Mouse (Mus musculus): Measurements from ENCODE around the gene Egfl7. TPM values are rescaled to one million over a fixed set of nuclear protein-coding genes. Genes with fewer than 3 reads are reported as not detected.

The Egfl7 gene
- polyA plus RNA-seq, 1 experiment from 2014 or later, result 58.4 TPM

DNA sequence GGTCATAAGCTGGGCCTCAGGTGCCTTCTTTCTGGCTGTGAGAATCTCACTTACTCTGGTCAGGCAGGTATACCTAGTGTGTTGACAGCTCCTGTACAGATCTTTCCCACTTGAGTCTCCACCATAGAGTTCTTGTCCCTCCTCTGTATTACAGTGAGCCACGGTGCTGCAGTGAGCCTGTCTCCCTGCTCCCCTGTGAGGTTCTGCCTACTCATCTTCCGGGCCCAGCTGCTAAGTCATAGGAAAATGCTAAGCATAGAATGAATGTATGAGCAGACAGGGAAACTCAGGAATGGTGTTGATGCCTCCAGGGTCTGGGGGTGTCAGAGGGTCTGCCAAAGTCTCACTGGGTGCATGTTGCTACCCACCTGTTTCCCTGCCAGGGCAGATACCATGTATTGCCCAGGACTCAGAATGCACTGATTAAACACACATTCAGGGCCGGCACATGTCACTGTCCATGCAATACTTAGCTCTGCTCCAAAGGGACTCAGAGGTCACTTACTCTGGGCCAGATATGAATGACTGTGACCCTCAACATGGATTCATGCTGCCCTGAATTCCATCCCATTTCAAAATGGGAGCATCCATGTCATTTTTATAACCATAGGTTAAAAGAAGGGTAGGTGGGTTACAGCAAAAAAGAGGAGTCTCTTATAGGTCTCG, 35.8 kb downstream of the Egfl7 start:
- Histone ChIP-seq H3K27me3 (ENCODE audit: control insufficient read depth, insufficient read depth, low read length) (no peaks in the 10 kb centered on the region), H3K4me3 (ENCODE audit: low read depth, low read length) (no peak overlapping the region), H3K9ac (ENCODE audit: low read length) (no peak overlapping the region), H3K27ac (ENCODE audit: low read depth, low read length) (no peak overlapping the region), H3K36me3 (ENCODE audit: control insufficient read depth, insufficient read depth, low read length) (no peaks in the 10 kb centered on the region), H3K4me1 (replicated peaks; ENCODE audit: control insufficient read depth, insufficient read depth, low read length) (no peaks in the 10 kb centered on the region), H3K4me2 (ENCODE audit: low read depth, low read length, severe bottlenecking) (no peak overlapping the region), H3K9me3 (ENCODE audit: control insufficient read depth, low read length) (no peaks in the 10 kb centered on the region)
- 85% methylated on average over 4 of the region's 4 CpGs for WGBS
- DNase-seq (ENCODE audit: low spot score), result no peak
- ATAC-seq (replicated peaks; ENCODE audit: low FRiP score), result no peak

DNA sequence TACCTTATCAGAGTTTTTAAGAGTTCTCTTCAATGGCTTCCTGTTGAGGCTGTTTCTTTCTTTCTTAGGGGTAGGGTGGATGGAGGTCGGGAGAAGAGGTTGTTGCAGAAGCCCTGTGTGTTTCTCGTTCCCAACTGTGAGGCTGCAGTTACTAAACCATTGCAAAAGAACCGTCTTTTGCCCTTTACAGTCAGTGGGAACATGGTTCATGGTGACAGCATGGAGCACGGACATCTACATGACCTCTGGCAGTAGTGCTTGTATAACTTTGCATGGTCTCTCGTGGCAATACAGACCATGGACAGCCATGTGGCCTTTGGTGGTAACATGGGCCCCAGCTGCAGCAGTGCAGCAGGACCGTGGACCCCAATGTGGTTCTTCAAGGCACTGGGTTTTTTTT, 37.5 kb downstream of the Egfl7 start:
- Histone ChIP-seq H3K36me3 (ENCODE audit: control insufficient read depth, insufficient read depth, low read length) (no peaks in the 10 kb centered on the region), H3K9me3 (ENCODE audit: control insufficient read depth, low read length) (no peaks in the 10 kb centered on the region), H3K4me3 (ENCODE audit: low read depth, low read length) (no peak overlapping the region), H3K9ac (ENCODE audit: low read length) (no peak overlapping the region), H3K27ac (ENCODE audit: low read depth, low read length) (no peak overlapping the region), H3K4me1 (replicated peaks; ENCODE audit: control insufficient read depth, insufficient read depth, low read length) (no peaks in the 10 kb centered on the region), H3K4me2 (ENCODE audit: low read depth, low read length, severe bottlenecking) (no peak overlapping the region), H3K27me3 (ENCODE audit: control insufficient read depth, insufficient read depth, low read length) (no peaks in the 10 kb centered on the region)
- 80% methylated on average over 6 of the region's 6 CpGs for WGBS
- ATAC-seq (replicated peaks; ENCODE audit: low FRiP score) (no peak), DNase-seq (ENCODE audit: low spot score) (no peak)

DNA sequence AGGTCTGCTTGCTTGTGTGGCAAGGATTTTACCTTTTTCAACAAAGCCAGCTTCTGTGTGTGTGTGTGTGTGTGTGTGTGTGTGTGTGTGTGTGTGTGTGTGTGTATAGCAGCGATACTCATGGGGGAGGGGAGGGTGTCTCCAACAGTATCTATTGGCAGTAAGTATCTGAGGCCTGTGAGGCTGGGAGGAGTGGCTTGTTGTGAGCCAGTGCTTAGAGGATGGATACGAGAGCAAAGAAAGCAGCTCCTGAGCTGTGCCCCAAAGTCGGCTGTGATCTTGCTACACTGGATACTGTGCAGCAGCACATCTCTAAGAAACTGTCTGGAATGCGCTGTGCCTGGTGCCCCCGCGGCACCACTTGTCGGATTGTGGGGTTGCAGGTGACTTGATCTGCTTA, 38.1 kb downstream of the Egfl7 start:
- Histone ChIP-seq H3K4me1 (replicated peaks; ENCODE audit: control insufficient read depth, insufficient read depth, low read length) (no peaks in the 10 kb centered on the region), H3K9ac (ENCODE audit: low read length) (no peak overlapping the region), H3K36me3 (ENCODE audit: control insufficient read depth, insufficient read depth, low read length) (no peaks in the 10 kb centered on the region), H3K9me3 (ENCODE audit: control insufficient read depth, low read length) (no peaks in the 10 kb centered on the region), H3K27ac (ENCODE audit: low read depth, low read length) (no peak overlapping the region), H3K4me3 (ENCODE audit: low read depth, low read length) (no peak overlapping the region), H3K4me2 (ENCODE audit: low read depth, low read length, severe bottlenecking) (no peak overlapping the region), H3K27me3 (ENCODE audit: control insufficient read depth, insufficient read depth, low read length) (no peaks in the 10 kb centered on the region)
- DNase-seq (ENCODE audit: low spot score), result no peak
- ATAC-seq (replicated peaks; ENCODE audit: low FRiP score), result no peak
- WGBS, result 61% methylated on average over 7 of the region's 7 CpGs

DNA sequence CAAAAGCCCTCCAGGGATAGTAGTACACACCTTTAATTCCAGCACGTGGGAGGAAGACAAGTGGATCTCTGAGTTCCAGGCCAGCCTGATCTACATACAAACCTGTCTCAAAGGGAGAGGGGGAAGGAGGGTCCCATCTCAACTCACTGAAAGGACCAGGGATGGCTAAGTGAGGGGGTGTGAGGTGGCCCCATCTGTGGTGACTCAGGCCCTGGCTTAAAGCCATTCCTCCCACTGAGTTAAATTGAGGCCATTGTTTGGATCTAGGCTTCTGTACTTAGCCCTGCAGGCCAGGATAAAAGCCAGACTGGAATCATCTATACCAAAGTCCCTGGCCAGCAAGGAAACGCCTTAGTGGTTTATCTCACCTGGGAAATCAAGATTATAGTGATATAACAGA, 41.4 kb downstream of the Egfl7 start:
- Histone ChIP-seq H3K4me1 (replicated peaks; ENCODE audit: control insufficient read depth, insufficient read depth, low read length) (no peaks in the 10 kb centered on the region), H3K4me3 (ENCODE audit: low read depth, low read length) (no peak overlapping the region), H3K36me3 (ENCODE audit: control insufficient read depth, insufficient read depth, low read length) (no peaks in the 10 kb centered on the region), H3K4me2 (ENCODE audit: low read depth, low read length, severe bottlenecking) (no peak overlapping the region), H3K9ac (ENCODE audit: low read length) (no peak overlapping the region), H3K9me3 (ENCODE audit: control insufficient read depth, low read length) (no peaks in the 10 kb centered on the region), H3K27me3 (ENCODE audit: control insufficient read depth, insufficient read depth, low read length) (no peaks in the 10 kb centered on the region), H3K27ac (ENCODE audit: low read depth, low read length) (no peak overlapping the region)
- ATAC-seq (replicated peaks; ENCODE audit: low FRiP score) (no peak), DNase-seq (ENCODE audit: low spot score) (no peak)
- WGBS, result 62% methylated on average over 2 of the region's 2 CpGs

DNA sequence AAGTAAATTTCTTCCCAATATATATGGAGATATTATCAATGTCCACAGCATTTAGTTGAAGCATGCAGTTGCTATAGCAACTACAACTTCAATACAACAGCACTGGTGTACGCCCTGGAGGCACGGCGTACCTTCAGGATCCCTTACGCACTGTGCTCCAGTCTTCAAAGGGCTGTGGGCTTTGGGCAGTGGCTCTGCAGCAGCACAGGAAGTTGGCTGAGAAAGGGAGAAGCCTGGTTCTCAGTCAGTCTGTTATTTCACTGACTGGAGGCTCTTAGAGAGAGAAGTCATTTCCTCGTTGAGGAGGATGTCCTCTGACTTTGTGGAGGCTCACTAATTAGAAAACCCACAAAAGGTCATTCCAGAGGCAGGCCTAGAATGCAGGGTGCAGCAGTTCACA, 43.2 kb downstream of the Egfl7 start:
- DNase-seq (ENCODE audit: low spot score), result no peak
- no peaks in the 10 kb centered on the region for H3K27me3 ChIP-seq (ENCODE audit: control insufficient read depth, insufficient read depth, low read length)
- H3K4me1 ChIP-seq (replicated peaks; ENCODE audit: control insufficient read depth, insufficient read depth, low read length), result 0 out of 2 replicates have a peak, but pooled peaks cover 2% of the 10 kb centered on the region
- no peaks in the 10 kb centered on the region for H3K9me3 ChIP-seq (ENCODE audit: control insufficient read depth, low read length)
- H3K27ac ChIP-seq (ENCODE audit: low read depth, low read length), result no peak overlapping the region
- H3K4me2 ChIP-seq (ENCODE audit: low read depth, low read length, severe bottlenecking), result no peak overlapping the region
- H3K4me3 ChIP-seq (ENCODE audit: low read depth, low read length), result no peak overlapping the region
- H3K36me3 ChIP-seq (ENCODE audit: control insufficient read depth, insufficient read depth, low read length), result no peaks in the 10 kb centered on the region
- ATAC-seq (replicated peaks; ENCODE audit: low FRiP score), result no peak
- 71% methylated on average over 5 of the region's 5 CpGs for WGBS
- H3K9ac ChIP-seq (ENCODE audit: low read length), result no peak overlapping the region

DNA sequence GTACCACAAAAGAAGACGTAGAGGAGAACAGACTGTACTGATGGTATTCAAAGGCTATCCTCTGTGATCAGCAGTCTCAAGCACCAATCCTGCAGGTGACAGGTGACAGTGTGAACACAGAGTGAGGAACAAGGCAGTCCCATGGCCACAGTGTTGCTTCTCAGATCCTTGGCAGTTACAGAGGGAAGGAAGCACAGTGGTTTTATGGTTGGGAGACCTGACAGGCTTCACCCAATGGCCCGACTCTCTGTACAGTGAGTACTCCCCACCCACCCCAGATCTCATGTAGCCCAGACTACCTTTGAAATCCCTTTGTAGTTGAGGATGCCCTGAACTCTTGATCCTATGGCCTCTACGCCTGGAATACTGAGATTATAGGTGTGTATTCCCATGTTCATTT, 45.6 kb downstream of the Egfl7 start:
- H3K27me3 ChIP-seq (ENCODE audit: control insufficient read depth, insufficient read depth, low read length), result no peaks in the 10 kb centered on the region
- WGBS, result 86% methylated on average over 3 of the region's 3 CpGs
- no peaks in the 10 kb centered on the region for H3K36me3 ChIP-seq (ENCODE audit: control insufficient read depth, insufficient read depth, low read length)
- H3K4me1 ChIP-seq (replicated peaks; ENCODE audit: control insufficient read depth, insufficient read depth, low read length), result peaks cover 12% of the 10 kb centered on the region
- no peaks in the 10 kb centered on the region for H3K9me3 ChIP-seq (ENCODE audit: control insufficient read depth, low read length)
- no peak overlapping the region for H3K4me2 ChIP-seq (ENCODE audit: low read depth, low read length, severe bottlenecking)
- H3K9ac ChIP-seq (ENCODE audit: low read length), result no peak overlapping the region
- H3K4me3 ChIP-seq (ENCODE audit: low read depth, low read length), result no peak overlapping the region
- no peak for DNase-seq (ENCODE audit: low spot score)
- ATAC-seq (replicated peaks; ENCODE audit: low FRiP score), result no peak
- no peak overlapping the region for H3K27ac ChIP-seq (ENCODE audit: low read depth, low read length)

DNA sequence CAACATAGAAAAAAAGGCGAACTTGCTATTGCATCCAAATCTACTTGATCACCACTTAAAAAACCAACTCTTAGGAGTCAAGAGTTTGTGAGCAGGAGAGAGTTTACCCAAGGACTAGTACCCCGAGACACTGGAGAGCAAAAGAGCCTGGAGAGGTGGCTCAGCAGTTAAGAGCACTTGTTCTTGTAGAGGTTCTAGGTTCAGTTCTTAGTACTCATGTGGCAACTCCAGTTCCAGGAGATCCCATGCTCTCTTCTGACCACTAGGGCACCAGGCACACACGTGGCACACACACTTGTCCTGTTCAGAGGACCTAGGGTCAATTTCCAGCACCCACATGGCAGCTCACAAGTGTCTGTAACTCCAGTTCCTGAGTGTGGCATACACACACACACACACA, 46.3 kb downstream of the Egfl7 start:
- H3K27me3 ChIP-seq (ENCODE audit: control insufficient read depth, insufficient read depth, low read length), result no peaks in the 10 kb centered on the region
- H3K4me2 ChIP-seq (ENCODE audit: low read depth, low read length, severe bottlenecking), result no peak overlapping the region
- no peak overlapping the region for H3K4me3 ChIP-seq (ENCODE audit: low read depth, low read length)
- H3K36me3 ChIP-seq (ENCODE audit: control insufficient read depth, insufficient read depth, low read length), result no peaks in the 10 kb centered on the region
- ATAC-seq (replicated peaks; ENCODE audit: low FRiP score) (no peak), DNase-seq (ENCODE audit: low spot score) (no peak)
- H3K4me1 ChIP-seq (replicated peaks; ENCODE audit: control insufficient read depth, insufficient read depth, low read length), result peaks cover 12% of the 10 kb centered on the region
- WGBS, result 65% methylated on average over 3 of the region's 3 CpGs
- H3K27ac ChIP-seq (ENCODE audit: low read depth, low read length), result no peak overlapping the region
- H3K9me3 ChIP-seq (ENCODE audit: control insufficient read depth, low read length), result no peaks in the 10 kb centered on the region
- no peak overlapping the region for H3K9ac ChIP-seq (ENCODE audit: low read length)

DNA sequence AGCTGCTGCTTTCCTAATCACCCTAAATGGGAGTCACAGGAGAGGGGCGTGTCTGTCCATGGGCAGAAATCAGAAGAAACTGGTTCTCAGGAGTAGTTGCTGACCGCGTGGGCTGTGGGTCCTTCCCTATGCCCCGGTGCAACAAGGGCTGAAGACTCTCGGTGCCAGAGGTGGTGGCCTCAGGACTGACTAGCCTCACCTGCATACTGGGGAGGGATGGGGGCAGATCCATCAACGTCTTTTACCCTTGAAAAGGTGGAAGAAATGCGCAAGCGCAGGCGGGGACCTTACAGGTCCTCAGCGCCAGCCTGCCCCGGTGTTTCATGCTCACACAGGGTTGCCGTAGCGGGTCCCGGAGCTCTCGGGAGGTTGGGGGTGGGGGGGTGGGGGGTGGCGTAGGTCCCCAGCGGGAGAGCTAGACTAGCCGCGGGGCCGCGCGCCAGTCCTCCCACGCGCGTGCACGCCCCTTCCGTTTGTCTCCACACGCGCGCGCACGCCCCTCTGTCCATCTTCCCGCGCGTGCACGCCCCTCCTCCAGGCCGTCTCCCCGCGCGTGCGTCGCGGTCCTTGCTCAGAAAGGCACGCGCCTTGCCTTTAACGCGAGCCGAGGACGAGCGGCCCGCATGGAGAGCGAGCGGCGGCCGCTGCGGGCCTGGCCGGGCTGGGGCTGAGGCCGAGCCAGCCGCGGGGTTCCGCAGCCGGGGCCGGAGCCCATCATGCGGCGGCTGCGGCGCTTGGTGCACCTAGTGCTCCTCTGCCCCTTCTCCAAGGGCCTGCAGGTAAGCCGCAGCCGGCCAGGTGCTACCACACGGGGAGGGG, 48.3 kb downstream of the Egfl7 start, which contains the start of gene Fam69b:
TSS of gene Fam69b (plus strand) at position 537 of the 819 bp plus-strand sequence.
- Histone ChIP-seq H3K4me1 (replicated peaks; ENCODE audit: control insufficient read depth, insufficient read depth, low read length) (peaks cover 12% of the 10 kb centered on the region), H3K4me2 (ENCODE audit: low read depth, low read length, severe bottlenecking) (peak within 1 kb of the TSS; percentile 92), H3K36me3 (ENCODE audit: control insufficient read depth, insufficient read depth, low read length) (no peaks in the 10 kb centered on the region), H3K4me3 (ENCODE audit: low read depth, low read length) (peak within 1 kb of the TSS; percentile 80), H3K9me3 (ENCODE audit: control insufficient read depth, low read length) (no peaks in the 10 kb centered on the region), H3K27ac (ENCODE audit: low read depth, low read length) (peak within 1 kb of the TSS; percentile 46), H3K27me3 (ENCODE audit: control insufficient read depth, insufficient read depth, low read length) (no peaks in the 10 kb centered on the region), H3K9ac (ENCODE audit: low read length) (peak within 1 kb of the TSS; percentile 93)
- WGBS, result 2% methylated on average over 58 of the region's 70 CpGs
- peak; percentile 91 for DNase-seq (ENCODE audit: low spot score)
- ATAC-seq (replicated peaks; ENCODE audit: low FRiP score), result peak; percentile 67

Data from forebrain, embryonic 11.5 days (tissue).